Mouse (Mus musculus) midbrain, embryonic 14.5 days (tissue): ENCODE data around the gene Rab19. TPM values are rescaled to one million over a fixed set of nuclear protein-coding genes. Genes with fewer than 3 reads are reported as not detected.
"Not testable (repeated sequence)": the region's sequence is repeated elsewhere in the genome, so short reads cannot be mapped to it uniquely, and the experiment has no call there.

Experiments used
- ATAC-seq: fragments of 200-750 bp; cut with Nextera tagmentation; 2 replicates; pipeline ENCODE4 v1.8.0; 2017; ENCODE audit warnings: moderate number of reproducible peaks, moderate library complexity; ENCODE audit not compliant: low FRiP score, low TSS enrichment
- DNase-seq: peaks from one replicate; pipeline ENCODE4 v3.0.0-alpha.2; 2015
- H3K27ac ChIP-seq: fragments of 300-500 bp; sonication (generic); replicated peaks from 2 replicates; pipeline ENCODE4 v1.5.1; 2014; ENCODE audit warnings: mild to moderate bottlenecking, low read depth, low read length, moderate library complexity
- H3K27me3 ChIP-seq: fragments of 300-500 bp; sonication (generic); 2 replicates; pipeline ENCODE4 v1.6.1; 2014; ENCODE audit warnings: low read length, control low read depth, mixed read lengths; ENCODE audit not compliant: control insufficient read depth, insufficient read depth
- H3K36me3 ChIP-seq: fragments of 300-500 bp; sonication (generic); 2 replicates; pipeline ENCODE4 v1.6.1; 2014; ENCODE audit warnings: low read length, control low read depth; ENCODE audit not compliant: control insufficient read depth, insufficient read depth
- H3K4me1 ChIP-seq: fragments of 300-500 bp; sonication (generic); 2 replicates; pipeline ENCODE4 v1.6.1; 2014; ENCODE audit warnings: mild to moderate bottlenecking, antibody characterized with exemption, low read length, control low read depth; ENCODE audit not compliant: control insufficient read depth, insufficient read depth
- H3K4me2 ChIP-seq: fragments of 300-500 bp; sonication (generic); 2 replicates; pipeline ENCODE4 v1.6.1; 2014; ENCODE audit warnings: mild to moderate bottlenecking, low read length, moderate library complexity
- H3K4me3 ChIP-seq: fragments of 300-500 bp; sonication (generic); replicated peaks from 2 replicates; pipeline ENCODE4 v1.5.1; 2014; ENCODE audit warnings: low read depth, low read length
- H3K9ac ChIP-seq: fragments of 300-500 bp; sonication (generic); replicated peaks from 2 replicates; pipeline ENCODE4 v1.6.1; 2014; ENCODE audit warnings: mild to moderate bottlenecking, low read length, moderate library complexity
- H3K9me3 ChIP-seq: fragments of 300-500 bp; sonication (generic); 2 replicates; pipeline ENCODE4 v1.6.1; 2016; ENCODE audit warnings: low read length, control low read depth, mixed read lengths; ENCODE audit not compliant: control insufficient read depth
- WGBS: fragments of 180-500 bp; shearing (Covaris S2); extraction: QIAGEN DNeasy Blood & Tissue Kit; methylation state at CpG from one replicate; pipeline ENCODE4 v1.1.7; 2014; 5-methylcytosine and 5-hydroxymethylcytosine counted together
- polyA plus RNA-seq: library from polyadenylated mRNA; unstranded; fragments of >200 nt; fragmentation: Nextera tagmentation; extraction: Ambion mirVana; gene quantifications from 2 replicates; pipeline ENCODE4 v1.2.1, GENCODE M21; 2014

The Rab19 gene
- polyA plus RNA-seq, 1 experiment from 2014 or later: 0.17 TPM

GRCm38 (mm10) chr6:39346991-39347501 lies 33.9 kb upstream of the Rab19 start:
- no peaks in the 10 kb centered on the region for H3K9me3 ChIP-seq
- 7% methylated on average over 15 of the region's 15 CpGs for WGBS
- ATAC-seq: no peak
- H3K4me2 ChIP-seq: no peak overlapping the region
- H3K27ac ChIP-seq: peak overlapping the region; percentile 14
- no peaks in the 10 kb centered on the region for H3K27me3 ChIP-seq
- DNase-seq: peak; percentile 57
- peaks cover 28% of the 10 kb centered on the region; the same call in 1 of the 2 replicates for H3K4me1 ChIP-seq
- no peak overlapping the region for H3K4me3 ChIP-seq
- no peak overlapping the region for H3K9ac ChIP-seq
- H3K36me3 ChIP-seq: peaks cover 49% of the 10 kb centered on the region

GRCm38 (mm10) chr6:39347880-39348814 lies 32.8 kb upstream of the Rab19 start:
- DNase-seq (peak; percentile 33), ATAC-seq (0 out of 2 replicates have a peak, but pooled peaks have one; percentile 15)
- no peak overlapping the region for H3K4me3 ChIP-seq
- no peaks in the 10 kb centered on the region for H3K9me3 ChIP-seq
- peaks cover 48% of the 10 kb centered on the region for H3K36me3 ChIP-seq
- H3K4me2 ChIP-seq: no peak overlapping the region
- H3K27me3 ChIP-seq: no peaks in the 10 kb centered on the region
- H3K27ac ChIP-seq: peak overlapping the region; percentile 54
- H3K9ac ChIP-seq: no peak overlapping the region
- WGBS: 10% methylated on average over 4 of the region's 4 CpGs
- H3K4me1 ChIP-seq: peaks cover 28% of the 10 kb centered on the region; the same call in 1 of the 2 replicates

GRCm38 (mm10) chr6:39348946-39349345 lies 32.0 kb upstream of the Rab19 start:
- no peak overlapping the region for H3K4me2 ChIP-seq
- peaks cover 28% of the 10 kb centered on the region; the same call in 1 of the 2 replicates for H3K4me1 ChIP-seq
- no peak overlapping the region for H3K9ac ChIP-seq
- ATAC-seq (no peak), DNase-seq (no peak)
- H3K27ac ChIP-seq: peak overlapping the region; percentile 54; the same call in 1 of the 2 replicates
- H3K4me3 ChIP-seq: no peak overlapping the region
- H3K27me3 ChIP-seq: no peaks in the 10 kb centered on the region
- H3K36me3 ChIP-seq: peaks cover 48% of the 10 kb centered on the region
- no peaks in the 10 kb centered on the region for H3K9me3 ChIP-seq
- 52% methylated on average over 6 of the region's 6 CpGs for WGBS

DNA sequence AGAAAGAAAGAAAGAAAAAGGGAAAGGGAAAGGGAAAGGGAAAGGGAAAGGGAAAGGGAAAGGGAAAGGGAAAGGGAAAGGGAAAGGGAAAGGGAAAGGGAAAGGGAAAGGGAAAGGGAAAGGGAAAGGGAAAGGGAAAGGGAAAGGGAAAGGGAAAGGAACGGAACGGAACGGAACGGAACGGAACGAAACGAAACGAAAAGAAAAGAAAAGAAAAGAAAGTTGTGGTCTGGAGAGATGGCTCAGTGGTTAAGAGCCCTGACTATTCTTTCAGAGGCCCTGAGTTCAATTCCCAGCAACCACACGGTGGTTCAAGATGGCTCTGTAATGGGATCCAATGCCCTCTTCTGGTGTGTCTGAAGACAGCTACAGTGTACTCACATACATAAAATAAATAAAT lies 21.8 kb upstream of the Rab19 start:
- not testable (repeated sequence) for H3K27me3 ChIP-seq, H3K4me1 ChIP-seq, H3K4me2 ChIP-seq, H3K27ac ChIP-seq, H3K4me3 ChIP-seq, DNase-seq, ATAC-seq, H3K9me3 ChIP-seq, H3K9ac ChIP-seq
- peaks cover 71% of the 10 kb centered on the region for H3K36me3 ChIP-seq
- 99% methylated on average over 9 of the region's 9 CpGs for WGBS

GRCm38 (mm10) chr6:39362684-39363083 lies 18.3 kb upstream of the Rab19 start:
- DNase-seq (no peak), ATAC-seq (no peak)
- Histone ChIP-seq H3K4me1 (no peaks in the 10 kb centered on the region), H3K9me3 (no peaks in the 10 kb centered on the region), H3K27ac (no peak overlapping the region), H3K4me2 (no peak overlapping the region), H3K27me3 (no peaks in the 10 kb centered on the region), H3K9ac (no peak overlapping the region), H3K36me3 (peaks cover 56% of the 10 kb centered on the region), H3K4me3 (no peak overlapping the region)
- 91% methylated on average over 2 of the region's 2 CpGs for WGBS

DNA sequence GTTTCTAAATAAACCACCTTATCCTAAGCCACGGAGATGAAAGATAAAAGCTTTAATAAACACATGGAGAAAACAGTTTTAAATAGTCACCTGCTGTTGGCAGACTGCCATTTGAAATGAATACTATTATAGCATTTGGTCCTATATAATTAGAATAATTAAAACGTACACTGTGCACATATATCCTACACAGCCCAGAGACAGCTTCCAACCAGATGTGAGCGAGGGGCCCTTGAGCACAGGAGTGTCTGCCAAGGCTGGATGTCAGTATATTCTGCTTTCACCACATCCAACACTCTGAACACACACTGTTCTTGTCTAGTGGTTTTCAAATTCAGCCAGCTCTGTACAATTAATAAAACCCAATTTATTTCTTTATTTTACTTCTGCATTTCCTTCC lies 11.3 kb upstream of the Rab19 start:
- Histone ChIP-seq H3K36me3 (peaks cover 18% of the 10 kb centered on the region), H3K4me2 (no peak overlapping the region), H3K4me1 (no peaks in the 10 kb centered on the region), H3K4me3 (no peak overlapping the region), H3K27ac (no peak overlapping the region), H3K9me3 (no peaks in the 10 kb centered on the region), H3K27me3 (no peaks in the 10 kb centered on the region), H3K9ac (no peak overlapping the region)
- ATAC-seq: no peak
- DNase-seq: no peak
- WGBS: 91% methylated on average over 3 of the region's 3 CpGs

DNA sequence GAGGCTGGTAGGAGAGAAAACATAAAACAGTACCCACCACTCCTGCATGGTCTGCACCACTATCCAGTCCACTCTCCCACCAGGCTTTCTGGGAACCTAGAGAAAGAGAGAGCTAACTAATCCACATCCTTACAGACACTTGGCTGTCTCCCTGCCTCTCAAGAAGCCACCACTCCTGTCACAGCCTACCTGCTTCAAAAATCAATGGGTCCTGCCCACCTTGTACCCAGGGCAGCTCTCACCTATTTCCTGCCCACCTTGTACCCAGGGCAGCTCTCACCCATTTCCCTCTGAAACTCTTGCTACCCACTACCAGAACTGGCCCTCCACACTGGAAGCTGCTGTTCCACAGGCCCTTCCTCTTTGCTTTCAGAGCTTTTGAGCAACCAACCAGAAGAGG lies 8.9 kb upstream of the Rab19 start:
- H3K27ac ChIP-seq: no peak overlapping the region
- H3K4me1 ChIP-seq: peaks cover 14% of the 10 kb centered on the region
- no peak for ATAC-seq
- no peak overlapping the region for H3K9ac ChIP-seq
- H3K4me3 ChIP-seq: no peak overlapping the region
- H3K27me3 ChIP-seq: no peaks in the 10 kb centered on the region
- no peak overlapping the region for H3K4me2 ChIP-seq
- no peak for DNase-seq
- no peaks in the 10 kb centered on the region for H3K9me3 ChIP-seq
- H3K36me3 ChIP-seq: peaks cover 4% of the 10 kb centered on the region; the same call in 1 of the 2 replicates

DNA sequence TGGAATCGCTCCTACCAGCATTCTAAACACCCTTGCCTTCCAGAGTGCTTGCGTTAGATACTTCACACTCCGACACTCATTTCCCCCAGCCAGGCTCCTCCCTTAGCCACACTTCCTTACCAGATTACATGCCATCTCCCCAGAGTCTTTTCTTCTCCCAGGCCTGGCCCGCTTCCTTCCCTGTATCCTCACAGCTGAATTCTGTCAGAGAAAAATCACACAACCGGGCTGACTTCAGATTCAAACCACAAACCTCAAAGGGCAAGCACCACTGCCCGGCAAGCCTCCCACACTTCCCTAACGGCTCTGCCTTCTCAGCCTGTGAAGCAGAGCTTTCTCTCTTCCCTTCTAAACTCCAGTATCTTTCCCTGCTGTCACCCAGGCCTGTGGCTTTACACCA lies 8.2 kb upstream of the Rab19 start:
- Histone ChIP-seq H3K9ac (no peak overlapping the region), H3K27ac (no peak overlapping the region; the same call in 1 of the 2 replicates), H3K4me1 (peaks cover 14% of the 10 kb centered on the region), H3K4me2 (no peak overlapping the region), H3K27me3 (no peaks in the 10 kb centered on the region), H3K36me3 (peaks cover 4% of the 10 kb centered on the region; the same call in 1 of the 2 replicates), H3K9me3 (no peaks in the 10 kb centered on the region), H3K4me3 (no peak overlapping the region)
- WGBS: 74% methylated on average over 7 of the region's 7 CpGs
- DNase-seq (no peak), ATAC-seq (no peak)
